Mouse (Mus musculus): ENCODE data around the gene Tmem178. TPM values are rescaled to one million over a fixed set of nuclear protein-coding genes. Genes with fewer than 3 reads are reported as not detected.
A peak's percentile ranks its signal among the peaks of the same experiment; 100 is the strongest.
"Not testable (repeated sequence)": the region's sequence is repeated elsewhere in the genome, so short reads cannot be mapped to it uniquely, and the experiment has no call there.

Tmem178 gene
- polyA plus RNA-seq, 1 experiment, result 4.0 TPM

GRCm38 (mm10) chr17:80932716-80933115 is 11.7 kb upstream of the Tmem178 start:
- 62% methylated on average over 3 of the region's 3 CpGs for WGBS
- H3K27ac ChIP-seq (ENCODE audit: insufficient read depth, low read depth, low read length), result no peak overlapping the region
- H3K4me1 ChIP-seq (ENCODE audit: control insufficient read depth, insufficient read depth, insufficient read length, low read length), result peaks cover 9% of the 10 kb centered on the region
- TF ChIP-seq POLR2A (IDR thresholded peaks at IDR 0.05; ENCODE audit: low read depth, low read length), result no peak
- no peaks in the 10 kb centered on the region for H3K36me3 ChIP-seq (ENCODE audit: control insufficient read depth, insufficient read depth, low read length)
- H3K4me3 ChIP-seq (ENCODE audit: low read depth, low read length), result no peak overlapping the region
- no peaks in the 10 kb centered on the region for H3K27me3 ChIP-seq (ENCODE audit: control insufficient read depth, insufficient read depth, low read length)

GRCm38 (mm10) chr17:80933401-80934029 is 10.9 kb upstream of the Tmem178 start:
- H3K27ac ChIP-seq (ENCODE audit: insufficient read depth, low read depth, low read length), result no peak overlapping the region; the same call in 1 of the 2 replicates
- H3K27me3 ChIP-seq (ENCODE audit: control insufficient read depth, insufficient read depth, low read length), result no peaks in the 10 kb centered on the region
- no peak overlapping the region for H3K4me3 ChIP-seq (ENCODE audit: low read depth, low read length)
- WGBS, result 44% methylated on average over 11 of the region's 11 CpGs
- no peak for TF ChIP-seq POLR2A (IDR thresholded peaks at IDR 0.05; ENCODE audit: low read depth, low read length)
- TF ChIP-seq CTCF (IDR thresholded peaks at IDR 0.05; ENCODE audit: extremely low read depth, insufficient read length, insufficient replicate concordance, low read depth, low read length), result no peak
- peaks cover 9% of the 10 kb centered on the region for H3K4me1 ChIP-seq (ENCODE audit: control insufficient read depth, insufficient read depth, insufficient read length, low read length)
- H3K36me3 ChIP-seq (ENCODE audit: control insufficient read depth, insufficient read depth, low read length), result no peaks in the 10 kb centered on the region

GRCm38 (mm10) chr17:80935807-80936519 is 8.5 kb upstream of the Tmem178 start:
- H3K4me1 ChIP-seq (ENCODE audit: control insufficient read depth, insufficient read depth, insufficient read length, low read length), result peaks cover 9% of the 10 kb centered on the region
- H3K4me3 ChIP-seq (ENCODE audit: low read depth, low read length), result no peak overlapping the region
- WGBS, result 74% methylated on average over 10 of the region's 10 CpGs
- no peaks in the 10 kb centered on the region for H3K27me3 ChIP-seq (ENCODE audit: control insufficient read depth, insufficient read depth, low read length)
- H3K27ac ChIP-seq (ENCODE audit: insufficient read depth, low read depth, low read length), result no peak overlapping the region
- no peaks in the 10 kb centered on the region for H3K36me3 ChIP-seq (ENCODE audit: control insufficient read depth, insufficient read depth, low read length)
- no peak for TF ChIP-seq CTCF (IDR thresholded peaks at IDR 0.05; ENCODE audit: extremely low read depth, insufficient read length, insufficient replicate concordance, low read depth, low read length)
- TF ChIP-seq POLR2A (IDR thresholded peaks at IDR 0.05; ENCODE audit: low read depth, low read length), result no peak

GRCm38 (mm10) chr17:80936521-80936920 is 7.9 kb upstream of the Tmem178 start:
- 44% methylated on average over 5 of the region's 5 CpGs for WGBS
- no peak overlapping the region for H3K27ac ChIP-seq (ENCODE audit: insufficient read depth, low read depth, low read length)
- no peaks in the 10 kb centered on the region for H3K27me3 ChIP-seq (ENCODE audit: control insufficient read depth, insufficient read depth, low read length)
- H3K36me3 ChIP-seq (ENCODE audit: control insufficient read depth, insufficient read depth, low read length), result no peaks in the 10 kb centered on the region
- no peak overlapping the region for H3K4me3 ChIP-seq (ENCODE audit: low read depth, low read length)
- TF ChIP-seq POLR2A (IDR thresholded peaks at IDR 0.05; ENCODE audit: low read depth, low read length) (no peak), CTCF (IDR thresholded peaks at IDR 0.05; ENCODE audit: extremely low read depth, insufficient read length, insufficient replicate concordance, low read depth, low read length) (no peak)
- peaks cover 9% of the 10 kb centered on the region for H3K4me1 ChIP-seq (ENCODE audit: control insufficient read depth, insufficient read depth, insufficient read length, low read length)

- Histone ChIP-seq H3K27ac (ENCODE audit: insufficient read depth, low read depth, low read length) (no peak overlapping the region), H3K36me3 (ENCODE audit: control insufficient read depth, insufficient read depth, low read length) (no peaks in the 10 kb centered on the region), H3K27me3 (ENCODE audit: control insufficient read depth, insufficient read depth, low read length) (peaks cover 12% of the 10 kb centered on the region), H3K4me1 (ENCODE audit: control insufficient read depth, insufficient read depth, insufficient read length, low read length) (no peaks in the 10 kb centered on the region; the same call in 1 of the 2 replicates), H3K4me3 (ENCODE audit: low read depth, low read length) (no peak overlapping the region)
- 92% methylated on average over 7 of the region's 7 CpGs for WGBS
- no peak for TF ChIP-seq POLR2A (IDR thresholded peaks at IDR 0.05; ENCODE audit: low read depth, low read length)
- TF ChIP-seq CTCF (IDR thresholded peaks at IDR 0.05; ENCODE audit: extremely low read depth, insufficient read length, insufficient replicate concordance, low read depth, low read length), result no peak
Measured at GRCm38 (mm10) chr17:80939833-80940232, 4.6 kb upstream of the Tmem178 start.

- Histone ChIP-seq H3K27ac (ENCODE audit: insufficient read depth, low read depth, low read length) (no peak overlapping the region), H3K4me3 (ENCODE audit: low read depth, low read length) (no peak overlapping the region), H3K36me3 (ENCODE audit: control insufficient read depth, insufficient read depth, low read length) (no peaks in the 10 kb centered on the region), H3K4me1 (ENCODE audit: control insufficient read depth, insufficient read depth, insufficient read length, low read length) (no peaks in the 10 kb centered on the region; the same call in 1 of the 2 replicates), H3K27me3 (ENCODE audit: control insufficient read depth, insufficient read depth, low read length) (peaks cover 17% of the 10 kb centered on the region)
- 82% methylated on average over 11 of the region's 11 CpGs for WGBS
- TF ChIP-seq CTCF (IDR thresholded peaks at IDR 0.05; ENCODE audit: extremely low read depth, insufficient read length, insufficient replicate concordance, low read depth, low read length) (no peak), POLR2A (IDR thresholded peaks at IDR 0.05; ENCODE audit: low read depth, low read length) (no peak)
Measured at GRCm38 (mm10) chr17:80941857-80942256, 2.6 kb upstream of the Tmem178 start.

- 9% methylated on average over 24 of the region's 26 CpGs for WGBS
- Histone ChIP-seq H3K4me3 (ENCODE audit: low read depth, low read length) (peak overlapping the region; percentile 61), H3K4me1 (ENCODE audit: control insufficient read depth, insufficient read depth, insufficient read length, low read length) (no peaks in the 10 kb centered on the region; the same call in 1 of the 2 replicates), H3K27me3 (ENCODE audit: control insufficient read depth, insufficient read depth, low read length) (peaks cover 17% of the 10 kb centered on the region), H3K36me3 (ENCODE audit: control insufficient read depth, insufficient read depth, low read length) (no peaks in the 10 kb centered on the region), H3K27ac (ENCODE audit: insufficient read depth, low read depth, low read length) (no peak overlapping the region)
- TF ChIP-seq POLR2A (IDR thresholded peaks at IDR 0.05; ENCODE audit: low read depth, low read length) (no peak), CTCF (IDR thresholded peaks at IDR 0.05; ENCODE audit: extremely low read depth, insufficient read length, insufficient replicate concordance, low read depth, low read length) (no peak)
Measured at GRCm38 (mm10) chr17:80943835-80944529, 450 bp upstream of the Tmem178 start.

- not testable (repeated sequence) for H3K27ac ChIP-seq (ENCODE audit: insufficient read depth, low read depth, low read length); H3K36me3 ChIP-seq (ENCODE audit: control insufficient read depth, insufficient read depth, low read length); H3K4me3 ChIP-seq (ENCODE audit: low read depth, low read length); H3K4me1 ChIP-seq (ENCODE audit: control insufficient read depth, insufficient read depth, insufficient read length, low read length)
- 41% methylated on average over 8 of the region's 8 CpGs for WGBS
- peaks cover 17% of the 10 kb centered on the region for H3K27me3 ChIP-seq (ENCODE audit: control insufficient read depth, insufficient read depth, low read length)
Measured at GRCm38 (mm10) chr17:80945510-80945909, 1.1 kb downstream of the Tmem178 start.
